Mouse (Mus musculus): ENCODE results near the gene Gk. TPM values are rescaled to one million over a fixed set of nuclear protein-coding genes. Genes with fewer than 3 reads are reported as not detected.

Gene Gk
- total RNA-seq (2023), result 6.4 to 13.0 TPM (median 9.8 TPM) in 4 replicates

DNA sequence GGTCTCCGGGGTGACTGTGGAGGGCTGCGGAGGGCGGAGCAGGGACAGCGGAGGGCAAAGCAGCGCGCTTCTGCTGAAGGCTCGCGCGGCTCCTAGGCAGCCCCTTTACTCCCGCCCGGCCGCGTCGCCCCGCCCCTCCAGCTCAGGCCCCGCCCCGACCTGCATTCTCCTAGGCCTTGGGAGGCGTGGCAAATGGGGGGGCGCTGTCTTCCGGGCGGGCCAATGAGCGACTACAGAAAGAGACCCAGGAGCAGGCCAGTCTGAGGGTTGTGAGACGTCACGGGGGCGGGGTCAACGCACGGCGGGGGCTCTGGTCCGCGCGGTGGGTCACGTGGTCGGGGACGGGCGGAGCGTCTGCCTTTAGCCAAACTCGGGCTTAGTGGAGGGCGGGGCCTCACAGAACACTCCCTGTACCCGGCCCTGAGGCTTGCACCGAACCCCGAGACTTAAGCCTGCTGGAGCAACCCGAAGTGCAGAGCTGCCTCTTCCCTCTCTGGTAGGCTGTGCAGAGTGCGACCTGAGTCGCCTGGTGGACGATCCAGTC lies at the start of gene Gk:
Gk (minus strand) TSS at position 276 of the 544 bp plus-strand sequence.

Other genes with a start within 250 kb of the Gk start
- 15.1 to 19.1 TPM (median 18.0 TPM) in 4 replicates for gene Tab3, start 202.8 kb downstream of the Gk start, total RNA-seq (2023)
- 18.4 to 22.9 TPM (median 20.6 TPM) in 4 replicates for gene 5430427O19Rik, start 93.5 kb upstream of the Gk start, total RNA-seq (2023)